Comparison of ENCODE assay signal across 16 mouse cellular contexts in genomic region chr8:125397981-125398380, GRCm38 (mm10).
DNase-seq lines count a peak whose midpoint lies in the region; ATAC-seq lines count a peak whose summit lies in the region.
"Had no signal": no experiment of that assay in that cellular context is flagged by ENCODE, and none has a peak within 500 bp of the region (broad histone marks: within the 10 kb centered on the region; RNA-seq: fewer than 3 reads in every experiment).

No protein-coding gene starts in this region.

- H3K4me1 ChIP-seq in forebrain, embryonic 12.5 days: peaks cover 8% of the 10 kb centered on the region; the same call in 1 of the 2 replicates
- H3K4me1 ChIP-seq in forebrain, embryonic 16.5 days (replicated peaks; ENCODE audit: control insufficient read depth, insufficient read depth, low read length): peaks cover 11% of the 10 kb centered on the region
- no peaks in the 10 kb centered on the region for H3K4me1 ChIP-seq in lung, embryonic 16.5 days (replicated peaks; ENCODE audit: control insufficient read depth, insufficient read depth, low read length)
- H3K4me1 ChIP-seq in liver, embryonic 12.5 days: peaks cover 7% of the 10 kb centered on the region
- H3K4me1 ChIP-seq: midbrain, embryonic 13.5 days had no signal

- no peaks in the 10 kb centered on the region for H3K9me3 ChIP-seq in forebrain, embryonic 12.5 days
- H3K9me3 ChIP-seq in forebrain, embryonic 16.5 days (ENCODE audit: control insufficient read depth, low read length): no peaks in the 10 kb centered on the region
- H3K9me3 ChIP-seq in lung, embryonic 16.5 days (ENCODE audit: control insufficient read depth, low read length): no peaks in the 10 kb centered on the region
- H3K9me3 ChIP-seq in liver, embryonic 12.5 days (replicated peaks): peaks cover 5% of the 10 kb centered on the region; the same call in 1 of the 2 replicates
- H3K9me3 ChIP-seq: heart, embryonic 13.5 days; hindbrain, embryonic 15.5 days; midbrain, embryonic 13.5 days had no signal

- no peak overlapping the region for H3K4me3 ChIP-seq in forebrain, embryonic 12.5 days (replicated peaks)
- H3K4me3 ChIP-seq in forebrain, embryonic 16.5 days (replicated peaks; ENCODE audit: low read length): no peak overlapping the region
- no peak overlapping the region for H3K4me3 ChIP-seq in lung, embryonic 16.5 days (ENCODE audit: low read length)
- no peak overlapping the region for H3K4me3 ChIP-seq in liver, embryonic 12.5 days
- H3K4me3 ChIP-seq: erythroblast, embryonic 14.5 days; heart, embryonic 13.5 days; hindbrain, embryonic 15.5 days; midbrain, embryonic 13.5 days had no signal

- no peak overlapping the region for H3K4me2 ChIP-seq in forebrain, embryonic 12.5 days
- no peak overlapping the region for H3K4me2 ChIP-seq in forebrain, embryonic 16.5 days (ENCODE audit: low read length)
- no peak overlapping the region for H3K4me2 ChIP-seq in lung, embryonic 16.5 days (ENCODE audit: low read depth, low read length)
- no peak overlapping the region for H3K4me2 ChIP-seq in liver, embryonic 12.5 days
- H3K4me2 ChIP-seq: heart, embryonic 13.5 days; hindbrain, embryonic 15.5 days; lung, embryonic 14.5 days; midbrain, embryonic 13.5 days had no signal

- H3K27ac ChIP-seq in forebrain, embryonic 12.5 days: no peak overlapping the region
- no peak overlapping the region for H3K27ac ChIP-seq in forebrain, embryonic 16.5 days (ENCODE audit: low read length)
- H3K27ac ChIP-seq in lung, embryonic 16.5 days (ENCODE audit: low read length): no peak overlapping the region
- H3K27ac ChIP-seq in liver, embryonic 12.5 days: no peak overlapping the region
- H3K27ac ChIP-seq: heart, embryonic 13.5 days; hindbrain, embryonic 15.5 days; midbrain, embryonic 13.5 days had no signal

- no peak overlapping the region for H3K9ac ChIP-seq in forebrain, embryonic 12.5 days
- no peak overlapping the region for H3K9ac ChIP-seq in forebrain, embryonic 16.5 days (replicated peaks; ENCODE audit: low read depth, low read length)
- no peak overlapping the region for H3K9ac ChIP-seq in lung, embryonic 16.5 days (ENCODE audit: low read length)
- H3K9ac ChIP-seq in liver, embryonic 12.5 days: no peak overlapping the region
- H3K9ac ChIP-seq: heart, embryonic 13.5 days; hindbrain, embryonic 15.5 days; lung, embryonic 14.5 days; midbrain, embryonic 13.5 days had no signal

- 42% methylated on average over 14 of the region's 14 CpGs for WGBS in forebrain, embryonic 12.5 days
- 42% methylated on average over 13 of the region's 14 CpGs for WGBS in forebrain, embryonic 16.5 days
- 46% methylated on average over 14 of the region's 14 CpGs for WGBS in lung, embryonic 16.5 days
- WGBS in liver, embryonic 12.5 days (ENCODE audit: insufficient replicate concordance): 29% methylated on average over 14 of the region's 14 CpGs

- H3K27me3 ChIP-seq in forebrain, embryonic 12.5 days: no peaks in the 10 kb centered on the region
- no peaks in the 10 kb centered on the region for H3K27me3 ChIP-seq in forebrain, embryonic 16.5 days (replicated peaks; ENCODE audit: control insufficient read depth, insufficient read depth, low read length)
- no peaks in the 10 kb centered on the region for H3K27me3 ChIP-seq in lung, embryonic 16.5 days (ENCODE audit: control insufficient read depth, insufficient read depth, low read depth, low read length)
- no peaks in the 10 kb centered on the region; the same call in 1 of the 2 replicates for H3K27me3 ChIP-seq in liver, embryonic 12.5 days (replicated peaks)
- H3K27me3 ChIP-seq: heart, embryonic 13.5 days; hindbrain, embryonic 15.5 days; midbrain, embryonic 13.5 days had no signal

- ATAC-seq in forebrain, embryonic 12.5 days (ENCODE audit: low FRiP score): 0 out of 2 replicates have a peak, but pooled peaks have one; percentile 33
- no peak for ATAC-seq in forebrain, embryonic 16.5 days
- peak; percentile 20; the same call in 1 of the 2 replicates for ATAC-seq in lung, embryonic 16.5 days (ENCODE audit: low read depth)
- peak; percentile 67 for ATAC-seq in liver, embryonic 12.5 days
- ATAC-seq: midbrain, embryonic 13.5 days had no signal

- DNase-seq in lung, postnatal 25 days (ENCODE audit: low spot score): no peak
- DNase-seq in testis, postnatal 14 days (ENCODE audit: low spot score): peak; percentile 73
- no peak for DNase-seq in right cerebral cortex, adult 2 months (ENCODE audit: low spot score in 2 of 2)
- no peak for DNase-seq in cerebellum, postnatal 36 days
- DNase-seq: adrenal gland, postnatal 14 days; kidney, postnatal 10 days; lung, embryonic 14.5 days; right cerebral cortex, postnatal 14 days had no signal

- H3K36me3 ChIP-seq in forebrain, embryonic 12.5 days (replicated peaks): no peaks in the 10 kb centered on the region
- no peaks in the 10 kb centered on the region for H3K36me3 ChIP-seq in forebrain, embryonic 16.5 days (ENCODE audit: control insufficient read depth, insufficient read depth)
- no peaks in the 10 kb centered on the region for H3K36me3 ChIP-seq in lung, embryonic 16.5 days (ENCODE audit: control insufficient read depth, insufficient read depth, low read length)
- H3K36me3 ChIP-seq in liver, embryonic 12.5 days: no peaks in the 10 kb centered on the region
- H3K36me3 ChIP-seq: heart, embryonic 13.5 days; hindbrain, embryonic 15.5 days; midbrain, embryonic 13.5 days had no signal
